Mouse (Mus musculus): Measurements from ENCODE around the gene Vars.

DNA sequence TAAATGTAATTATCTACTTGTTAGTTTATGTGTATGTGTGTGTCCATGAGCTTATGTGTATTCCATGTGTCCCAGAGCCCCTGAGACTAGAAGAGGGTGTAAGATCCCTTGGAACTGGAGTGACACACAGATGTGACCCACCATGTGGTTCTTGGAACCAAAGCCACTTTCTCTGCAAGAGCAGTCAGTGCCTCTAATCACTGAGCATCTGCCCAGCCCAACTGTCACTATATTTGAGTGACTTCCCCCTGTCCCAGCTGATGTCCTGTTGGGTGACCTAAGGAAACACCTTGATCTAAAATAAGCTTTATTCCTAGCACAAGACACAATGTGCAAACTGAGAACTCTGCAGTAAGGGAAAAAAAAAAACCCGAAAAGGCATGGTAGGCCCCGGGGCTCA lies 27.5 kb downstream of the Vars start:
- no peak for TF ChIP-seq EP300 (IDR thresholded peaks at IDR 0.05; ENCODE audit: low read length)
- TF ChIP-seq POLR2A (IDR thresholded peaks at IDR 0.05; ENCODE audit: low read depth, low read length) = no peak
- TF ChIP-seq HCFC1 (IDR thresholded peaks at IDR 0.05; ENCODE audit: low read depth, low read length) = no peak
- TF ChIP-seq MXI1 (IDR thresholded peaks at IDR 0.05; ENCODE audit: low read depth, low read length) = no peak
- TF ChIP-seq MAZ (IDR thresholded peaks at IDR 0.05; ENCODE audit: low read depth, low read length) = no peak
- no peak for TF ChIP-seq TCF12 (IDR thresholded peaks at IDR 0.05; ENCODE audit: low read depth, low read length)
- TF ChIP-seq UBTF (IDR thresholded peaks at IDR 0.05; ENCODE audit: low read depth, low read length) = no peak
- TF ChIP-seq ETS1 (conservative IDR thresholded peaks at IDR 0.05; ENCODE audit: low read depth, low read length) = no peak
- TF ChIP-seq CTCF (conservative IDR thresholded peaks at IDR 0.05 in 1 of 2, IDR thresholded peaks at IDR 0.05 in 1 of 2; ENCODE audit: low read depth in 2 of 2, low read length in 2 of 2) = no peak
- TF ChIP-seq BHLHE40 (IDR thresholded peaks at IDR 0.05; ENCODE audit: low read depth, low read length) = no peak
- TF ChIP-seq MEF2A (IDR thresholded peaks at IDR 0.05; ENCODE audit: borderline replicate concordance, low read depth, low read length) = no peak
- no peak for TF ChIP-seq ZC3H11A (IDR thresholded peaks at IDR 0.05; ENCODE audit: low read depth, low read length)
- no peak for TF ChIP-seq CHD1 (IDR thresholded peaks at IDR 0.05; ENCODE audit: low read depth, low read length)
